7 mouse cellular contexts compared by ENCODE assay signal in genomic region chr6:17725841-17726460, GRCm38 (mm10). TPM values are rescaled to one million over a fixed set of nuclear protein-coding genes. Genes with fewer than 3 reads are reported as not detected.
DNase-seq lines count a peak whose midpoint lies in the region; ATAC-seq lines count a peak whose summit lies in the region.

No protein-coding gene starts in this region.

- H3K9me3 ChIP-seq in hindbrain, embryonic 16.5 days (ENCODE audit: control insufficient read depth, low read length): no peaks in the 10 kb centered on the region
- no peaks in the 10 kb centered on the region for H3K9me3 ChIP-seq in lung, embryonic 16.5 days (ENCODE audit: control insufficient read depth, low read length)

- H3K4me2 ChIP-seq in hindbrain, embryonic 16.5 days (ENCODE audit: low read length): no peak overlapping the region
- H3K4me2 ChIP-seq in lung, embryonic 16.5 days (ENCODE audit: low read depth, low read length): no peak overlapping the region; the same call in 1 of the 2 replicates

- H3K27ac ChIP-seq in hindbrain, embryonic 16.5 days (ENCODE audit: low read depth, low read length): no peak overlapping the region
- H3K27ac ChIP-seq in lung, embryonic 16.5 days (ENCODE audit: low read length): no peak overlapping the region

- 43% methylated on average over 7 of the region's 7 CpGs for WGBS in hindbrain, embryonic 16.5 days
- 32% methylated on average over 7 of the region's 7 CpGs for whole genome bisulfite sequencing in lung, embryonic 16.5 days

- no peak overlapping the region for H3K9ac ChIP-seq in hindbrain, embryonic 16.5 days (ENCODE audit: low read depth, low read length)
- no peak overlapping the region for H3K9ac ChIP-seq in lung, embryonic 16.5 days (ENCODE audit: low read length)

- H3K4me1 ChIP-seq in hindbrain, embryonic 16.5 days (ENCODE audit: control insufficient read depth, insufficient read depth, low read depth, low read length): no peaks in the 10 kb centered on the region
- peaks cover 7% of the 10 kb centered on the region; the same call in 1 of the 2 replicates for H3K4me1 ChIP-seq in lung, embryonic 16.5 days (replicated peaks; ENCODE audit: control insufficient read depth, insufficient read depth, low read length)

- no peaks in the 10 kb centered on the region for H3K27me3 ChIP-seq in hindbrain, embryonic 16.5 days (replicated peaks; ENCODE audit: control insufficient read depth, insufficient read depth, low read length)
- no peaks in the 10 kb centered on the region for H3K27me3 ChIP-seq in lung, embryonic 16.5 days (ENCODE audit: control insufficient read depth, insufficient read depth, low read depth, low read length)

- no peak overlapping the region for H3K4me3 ChIP-seq in hindbrain, embryonic 16.5 days (ENCODE audit: low read length)
- H3K4me3 ChIP-seq in lung, embryonic 16.5 days (ENCODE audit: low read length): no peak overlapping the region

- DNase-seq in T-cell, adult 2 months (ENCODE audit: low spot score): peak; percentile 49
- DNase-seq in cerebellum, adult 9-10 months: peak; percentile 82
- peak; percentile 50 for DNase-seq in forelimb bud, embryonic 11.5 days (ENCODE audit: low read depth, low spot score)
- DNase-seq in layer of hippocampus, postnatal 10 days (ENCODE audit: low spot score in 2 of 2): peak; percentile 64 to 71
- DNase-seq in retina, postnatal 1 day: peak; percentile 75

- no peaks in the 10 kb centered on the region for H3K36me3 ChIP-seq in hindbrain, embryonic 16.5 days (ENCODE audit: control insufficient read depth, insufficient read depth, low read length)
- no peaks in the 10 kb centered on the region for H3K36me3 ChIP-seq in lung, embryonic 16.5 days (ENCODE audit: control insufficient read depth, insufficient read depth, low read length)

- peak; percentile 72 for ATAC-seq in hindbrain, embryonic 16.5 days
- peak; percentile 51 for ATAC-seq in lung, embryonic 16.5 days (ENCODE audit: low read depth)

RNA-seq across cellular contexts. Expression of gene St7, which starts 33.2 kb away (rescaled TPM):
- polyA plus RNA-seq in hindbrain, embryonic 16.5 days (2015; fragmentation: Nextera tagmentation; extraction: Ambion mirVana): 50.8 and 56.3 TPM in 2 replicates
- total RNA-seq in layer of hippocampus, postnatal 10 days (2021): 10 to 100 TPM; 42.6 to 44.5 TPM
- polyA plus RNA-seq in lung, embryonic 16.5 days (2015; fragmentation: Nextera tagmentation; extraction: Ambion mirVana): 39.3 and 40.5 TPM in 2 replicates
